Mouse (Mus musculus) midbrain, embryonic 14.5 days (tissue): ENCODE results near the gene Snrpd3. TPM values are rescaled to one million over a fixed set of nuclear protein-coding genes. Genes with fewer than 3 reads are reported as not detected.
A peak's percentile ranks its signal among the peaks of the same experiment; 100 is the strongest.
"Not testable (repeated sequence)": the region's sequence is repeated elsewhere in the genome, so short reads cannot be mapped to it uniquely, and the experiment has no call there.

Experiments
- ATAC-seq: fragments of 200-750 bp; cut with Nextera tagmentation; 2 replicates; pipeline ENCODE4 v1.8.0; 2017; ENCODE audit warnings: moderate number of reproducible peaks, moderate library complexity; ENCODE audit not compliant: low FRiP score, low TSS enrichment
- DNase-seq: peaks from one replicate; pipeline ENCODE4 v3.0.0-alpha.2; 2015
- H3K27ac ChIP-seq: fragments of 300-500 bp; sonication (generic); replicated peaks from 2 replicates; pipeline ENCODE4 v1.5.1; 2014; ENCODE audit warnings: mild to moderate bottlenecking, low read depth, low read length, moderate library complexity
- H3K27me3 ChIP-seq: fragments of 300-500 bp; sonication (generic); 2 replicates; pipeline ENCODE4 v1.6.1; 2014; ENCODE audit warnings: low read length, control low read depth, mixed read lengths; ENCODE audit not compliant: control insufficient read depth, insufficient read depth
- H3K36me3 ChIP-seq: fragments of 300-500 bp; sonication (generic); 2 replicates; pipeline ENCODE4 v1.6.1; 2014; ENCODE audit warnings: low read length, control low read depth; ENCODE audit not compliant: control insufficient read depth, insufficient read depth
- H3K4me1 ChIP-seq: fragments of 300-500 bp; sonication (generic); 2 replicates; pipeline ENCODE4 v1.6.1; 2014; ENCODE audit warnings: mild to moderate bottlenecking, antibody characterized with exemption, low read length, control low read depth; ENCODE audit not compliant: control insufficient read depth, insufficient read depth
- H3K4me2 ChIP-seq: fragments of 300-500 bp; sonication (generic); 2 replicates; pipeline ENCODE4 v1.6.1; 2014; ENCODE audit warnings: mild to moderate bottlenecking, low read length, moderate library complexity
- H3K4me3 ChIP-seq: fragments of 300-500 bp; sonication (generic); replicated peaks from 2 replicates; pipeline ENCODE4 v1.5.1; 2014; ENCODE audit warnings: low read depth, low read length
- H3K9ac ChIP-seq: fragments of 300-500 bp; sonication (generic); replicated peaks from 2 replicates; pipeline ENCODE4 v1.6.1; 2014; ENCODE audit warnings: mild to moderate bottlenecking, low read length, moderate library complexity
- H3K9me3 ChIP-seq: fragments of 300-500 bp; sonication (generic); 2 replicates; pipeline ENCODE4 v1.6.1; 2016; ENCODE audit warnings: low read length, control low read depth, mixed read lengths; ENCODE audit not compliant: control insufficient read depth
- WGBS: fragments of 180-500 bp; shearing (Covaris S2); extraction: QIAGEN DNeasy Blood & Tissue Kit; methylation state at CpG from one replicate; pipeline ENCODE4 v1.1.7; 2014; 5-methylcytosine and 5-hydroxymethylcytosine counted together
- polyA plus RNA-seq: library from polyadenylated mRNA; unstranded; fragments of >200 nt; fragmentation: Nextera tagmentation; extraction: Ambion mirVana; gene quantifications from 2 replicates; pipeline ENCODE4 v1.2.1, GENCODE M21; 2014

The Snrpd3 gene
- polyA plus RNA-seq, 1 experiment from 2014 or later = 126 TPM

GRCm38 (mm10) chr10:75515216-75516037, 1.9 kb upstream of the Snrpd3 start:
- DNase-seq (no peak), ATAC-seq (no peak)
- Histone ChIP-seq H3K4me1 (peaks cover 19% of the 10 kb centered on the region), H3K27me3 (no peaks in the 10 kb centered on the region), H3K4me3 (no peak overlapping the region), H3K9ac (no peak overlapping the region; the same call in 1 of the 2 replicates), H3K9me3 (no peaks in the 10 kb centered on the region), H3K36me3 (peaks cover 25% of the 10 kb centered on the region), H3K4me2 (peak overlapping the region; percentile 65), H3K27ac (no peak overlapping the region)
- 87% methylated on average over 4 of the region's 4 CpGs for WGBS

GRCm38 (mm10) chr10:75516038-75516723, 1.2 kb upstream of the Snrpd3 start:
- H3K4me2 ChIP-seq = peak overlapping the region; percentile 65
- H3K4me3 ChIP-seq = peak overlapping the region; percentile 64
- 25% methylated on average over 8 of the region's 8 CpGs for WGBS
- no peak for ATAC-seq
- H3K27ac ChIP-seq = no peak overlapping the region; the same call in 1 of the 2 replicates
- no peaks in the 10 kb centered on the region for H3K27me3 ChIP-seq
- H3K9me3 ChIP-seq = no peaks in the 10 kb centered on the region
- H3K36me3 ChIP-seq = peaks cover 25% of the 10 kb centered on the region
- H3K9ac ChIP-seq = peak overlapping the region; percentile 80
- DNase-seq = no peak
- peaks cover 19% of the 10 kb centered on the region for H3K4me1 ChIP-seq

GRCm38 (mm10) chr10:75516724-75517072, 653 bp upstream of the Snrpd3 start:
- no peaks in the 10 kb centered on the region for H3K27me3 ChIP-seq

GRCm38 (mm10) chr10:75517758-75518143, 400 bp downstream of the Snrpd3 start, which contains the start of gene Gucd1:
Gucd1 (minus strand) TSS chr10:75517972.
- H3K4me1 ChIP-seq = peaks cover 19% of the 10 kb centered on the region

More at GRCm38 (mm10) chr10:75516724-75517072, 653 bp upstream of the Snrpd3 start:
- Histone ChIP-seq H3K4me1 (peaks cover 19% of the 10 kb centered on the region), H3K4me3 (peak overlapping the region; percentile 64), H3K9ac (peak overlapping the region; percentile 80), H3K36me3 (peaks cover 25% of the 10 kb centered on the region), H3K27ac (peak overlapping the region; percentile 88), H3K4me2 (peak overlapping the region; percentile 65), H3K9me3 (no peaks in the 10 kb centered on the region)
- WGBS = 2% methylated on average over 12 of the region's 12 CpGs
- DNase-seq = peak; percentile 50
- no peak; the same call in 1 of the 2 replicates for ATAC-seq

GRCm38 (mm10) chr10:75520581-75520980, 3.2 kb downstream of the Snrpd3 start:
- ATAC-seq (no peak), DNase-seq (no peak)
- H3K36me3 ChIP-seq = peaks cover 54% of the 10 kb centered on the region
- no peak overlapping the region for H3K9ac ChIP-seq
- no peaks in the 10 kb centered on the region for H3K27me3 ChIP-seq
- no peak overlapping the region for H3K4me3 ChIP-seq
- no peak overlapping the region for H3K4me2 ChIP-seq
- no peaks in the 10 kb centered on the region for H3K9me3 ChIP-seq
- H3K27ac ChIP-seq = no peak overlapping the region
- 95% methylated on average over 5 of the region's 5 CpGs for WGBS
- peaks cover 19% of the 10 kb centered on the region for H3K4me1 ChIP-seq

More at GRCm38 (mm10) chr10:75517758-75518143, 400 bp downstream of the Snrpd3 start, which contains the start of gene Gucd1:
- peak within 1 kb of the TSS; percentile 64 for H3K4me3 ChIP-seq
- H3K36me3 ChIP-seq = peaks cover 29% of the 10 kb centered on the region
- H3K27me3 ChIP-seq = no peaks in the 10 kb centered on the region
- peak within 1 kb of the TSS; percentile 65 for H3K4me2 ChIP-seq
- ATAC-seq (peak; percentile 90), DNase-seq (peak; percentile 97)
- peak within 1 kb of the TSS; percentile 88 for H3K27ac ChIP-seq
- H3K9ac ChIP-seq = peak within 1 kb of the TSS; percentile 80
- WGBS = under 1% methylated on average over 20 of the region's 20 CpGs
- no peaks in the 10 kb centered on the region for H3K9me3 ChIP-seq

- DNase-seq (no peak), ATAC-seq (no peak)
- H3K9me3 ChIP-seq = no peaks in the 10 kb centered on the region
- H3K27ac ChIP-seq = no peak overlapping the region
- H3K9ac ChIP-seq = no peak overlapping the region
- peaks cover 60% of the 10 kb centered on the region for H3K36me3 ChIP-seq
- WGBS = 97% methylated on average over 4 of the region's 4 CpGs
- no peak overlapping the region for H3K4me3 ChIP-seq
- no peaks in the 10 kb centered on the region for H3K27me3 ChIP-seq
- peaks cover 9% of the 10 kb centered on the region for H3K4me1 ChIP-seq
- H3K4me2 ChIP-seq = no peak overlapping the region
Measured at GRCm38 (mm10) chr10:75521643-75522042, 4.3 kb downstream of the Snrpd3 start.

GRCm38 (mm10) chr10:75525450-75525849, 8.1 kb downstream of the Snrpd3 start:
- H3K27me3 ChIP-seq, H3K27ac ChIP-seq, H3K4me1 ChIP-seq, H3K9ac ChIP-seq, H3K4me3 ChIP-seq, DNase-seq, H3K4me2 ChIP-seq, ATAC-seq, H3K9me3 ChIP-seq: not testable (repeated sequence)
- H3K36me3 ChIP-seq = peaks cover 64% of the 10 kb centered on the region
- WGBS = 93% methylated on average over 9 of the region's 9 CpGs

- H3K27me3 ChIP-seq = no peaks in the 10 kb centered on the region
- DNase-seq (no peak), ATAC-seq (no peak)
- H3K36me3 ChIP-seq = peaks cover 59% of the 10 kb centered on the region
- WGBS = 86% methylated on average over 2 of the region's 2 CpGs
- no peak overlapping the region for H3K9ac ChIP-seq
- H3K27ac ChIP-seq = no peak overlapping the region
- no peak overlapping the region for H3K4me2 ChIP-seq
- no peaks in the 10 kb centered on the region for H3K9me3 ChIP-seq
- H3K4me3 ChIP-seq = no peak overlapping the region
- no peaks in the 10 kb centered on the region for H3K4me1 ChIP-seq
Measured at GRCm38 (mm10) chr10:75530322-75530721, 13.0 kb downstream of the Snrpd3 start.
